Mouse (Mus musculus) kidney, postnatal 0 days (tissue): ENCODE measurements around the gene Amigo1. TPM values are rescaled to one million over a fixed set of nuclear protein-coding genes. Genes with fewer than 3 reads are reported as not detected.

Source experiments
- ATAC-seq: fragments of 200-750 bp; cut with Nextera tagmentation; replicated peaks from 2 replicates; pipeline ENCODE4 v1.8.0; 2017; ENCODE audit warnings: low read depth, moderate number of reproducible peaks, moderate TSS enrichment, moderate library complexity; ENCODE audit not compliant: low FRiP score
- DNase-seq: peaks from one replicate; pipeline ENCODE4 v3.0.0-alpha.2; 2016; ENCODE audit warnings: low spot score
- H3K27ac ChIP-seq: fragments of 300-500 bp; sonication (generic); 2 replicates; pipeline ENCODE4 v1.5.1; 2014; ENCODE audit warnings: mild to moderate bottlenecking
- H3K27me3 ChIP-seq: fragments of 300-500 bp; sonication (generic); 2 replicates; pipeline ENCODE4 v1.6.1; 2014; ENCODE audit warnings: low read length, mixed read lengths; ENCODE audit not compliant: insufficient read depth
- H3K36me3 ChIP-seq: fragments of 300-500 bp; sonication (generic); 2 replicates; pipeline ENCODE4 v1.6.1; 2014; ENCODE audit warnings: low read length, mixed read lengths; ENCODE audit not compliant: insufficient read depth
- H3K4me1 ChIP-seq: fragments of 300-500 bp; sonication (generic); replicated peaks from 2 replicates; pipeline ENCODE4 v1.6.1; 2014; ENCODE audit warnings: antibody characterized with exemption, low read length, mixed read lengths; ENCODE audit not compliant: insufficient read depth
- H3K4me2 ChIP-seq: fragments of 300-500 bp; sonication (generic); 2 replicates; pipeline ENCODE4 v1.6.1; 2014; ENCODE audit warnings: mild to moderate bottlenecking, low read length, moderate library complexity, mixed read lengths
- H3K4me3 ChIP-seq: fragments of 300-500 bp; sonication (generic); replicated peaks from 2 replicates; pipeline ENCODE4 v1.5.1; 2014; ENCODE audit warnings: low read depth, low read length
- H3K9ac ChIP-seq: fragments of 300-500 bp; sonication (generic); 2 replicates; pipeline ENCODE4 v1.6.1; 2014; ENCODE audit warnings: low read depth, low read length
- H3K9me3 ChIP-seq: fragments of 300-500 bp; sonication (generic); replicated peaks from 2 replicates; pipeline ENCODE4 v1.6.1; 2016; ENCODE audit warnings: low read length, inconsistent platforms, mixed read lengths
- CTCF ChIP-seq: IDR thresholded peaks from 2 replicates; pipeline ENCODE4 v1.5.1; 2016; ENCODE audit warnings: antibody characterized with exemption, low read depth, mild to moderate bottlenecking, moderate library complexity
- whole genome bisulfite sequencing: fragments of 180-500 bp; shearing (Covaris S2); extraction: QIAGEN DNeasy Blood & Tissue Kit; methylation state at CpG from one replicate; pipeline ENCODE4 v1.1.7; 2014; 5-methylcytosine and 5-hydroxymethylcytosine counted together
- polyA plus RNA-seq: library from polyadenylated mRNA; unstranded; fragments of >200 nt; fragmentation: Nextera tagmentation; extraction: Ambion mirVana; gene quantifications from 2 replicates; pipeline ENCODE4 v1.2.1, GENCODE M21; 2015

Gene Amigo1
- polyA plus RNA-seq, 1 experiment from 2014 or later = 4.2 TPM

GRCm38 (mm10) chr3:108199231-108199630, 13.1 kb downstream of the Amigo1 start:
- 91% methylated on average over 6 of the region's 6 CpGs for WGBS
- peaks cover 7% of the 10 kb centered on the region; the same call in 1 of the 2 replicates for H3K36me3 ChIP-seq
- no peak overlapping the region; the same call in 1 of the 2 replicates for H3K27ac ChIP-seq
- H3K4me1 ChIP-seq = peaks cover 23% of the 10 kb centered on the region
- ATAC-seq (no peak), DNase-seq (no peak)
- no peak for TF ChIP-seq CTCF
- H3K9ac ChIP-seq = no peak overlapping the region
- H3K27me3 ChIP-seq = no peaks in the 10 kb centered on the region
- H3K4me3 ChIP-seq = no peak overlapping the region
- no peak overlapping the region for H3K4me2 ChIP-seq
- no peaks in the 10 kb centered on the region for H3K9me3 ChIP-seq

DNA sequence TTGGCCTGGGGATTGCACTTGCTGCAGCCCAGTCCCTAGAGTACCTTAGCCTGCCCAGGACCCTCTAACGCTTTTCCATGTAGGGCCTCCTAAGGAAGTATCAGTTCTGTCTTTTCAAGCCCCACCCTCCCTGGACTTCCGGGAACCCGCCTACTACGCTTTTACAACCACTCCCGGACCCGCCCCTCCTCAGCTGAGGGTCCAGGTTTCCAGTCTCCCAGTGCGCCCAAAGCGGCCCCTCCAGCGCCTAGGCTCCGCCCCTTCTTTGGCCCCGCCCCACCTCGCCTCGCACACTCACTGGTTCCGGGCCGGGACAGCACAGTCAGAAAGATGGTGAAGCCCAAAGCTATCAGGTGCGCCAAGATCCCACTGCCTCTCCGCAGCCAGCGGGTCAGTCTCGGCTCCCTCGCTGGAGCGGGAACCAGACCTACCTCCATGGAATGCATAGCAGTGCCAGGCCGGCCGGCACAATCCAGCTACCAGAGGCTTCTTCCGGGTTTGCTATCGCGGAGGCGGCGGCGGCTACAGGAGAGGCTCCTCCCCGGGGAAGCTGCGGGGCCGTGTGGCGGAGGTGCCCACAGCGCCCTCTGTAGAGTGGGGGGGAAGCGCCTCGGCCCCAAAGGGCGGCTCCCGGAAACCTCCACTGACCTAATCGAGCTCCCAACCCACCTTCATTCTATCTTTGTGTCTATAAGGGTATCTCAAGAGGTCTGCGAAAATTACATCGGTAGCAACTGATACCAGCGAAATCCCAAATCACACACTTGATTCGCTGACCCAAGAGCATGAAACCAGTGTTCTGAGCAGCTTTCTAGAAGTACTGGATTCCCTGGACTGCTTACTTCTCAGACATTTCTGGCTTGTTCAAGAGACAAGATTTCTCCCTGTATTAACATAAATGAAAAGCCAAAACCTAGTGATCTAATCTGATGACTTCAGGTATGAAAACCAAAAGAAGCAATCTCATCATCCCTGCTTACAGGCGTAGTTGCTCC, 14.5 kb downstream of the Amigo1 start, which contains the start of gene Cyb561d1:
Gene Cyb561d1, minus strand, starts transcription at position 884 of the 995 bp plus-strand sequence.
- ATAC-seq = peak; percentile 87
- no peaks in the 10 kb centered on the region for H3K27me3 ChIP-seq
- peak within 1 kb of the TSS; percentile 54 for H3K4me2 ChIP-seq
- TF ChIP-seq CTCF = peak; percentile 69
- H3K36me3 ChIP-seq = peaks cover 17% of the 10 kb centered on the region
- no peaks in the 10 kb centered on the region for H3K9me3 ChIP-seq
- H3K4me3 ChIP-seq = peak within 1 kb of the TSS; percentile 56
- H3K4me1 ChIP-seq = peaks cover 18% of the 10 kb centered on the region
- H3K27ac ChIP-seq = peak within 1 kb of the TSS; percentile 75
- peak; percentile 96 for DNase-seq
- peak within 1 kb of the TSS; percentile 53 for H3K9ac ChIP-seq
- WGBS = 2% methylated on average over 44 of the region's 44 CpGs

DNA sequence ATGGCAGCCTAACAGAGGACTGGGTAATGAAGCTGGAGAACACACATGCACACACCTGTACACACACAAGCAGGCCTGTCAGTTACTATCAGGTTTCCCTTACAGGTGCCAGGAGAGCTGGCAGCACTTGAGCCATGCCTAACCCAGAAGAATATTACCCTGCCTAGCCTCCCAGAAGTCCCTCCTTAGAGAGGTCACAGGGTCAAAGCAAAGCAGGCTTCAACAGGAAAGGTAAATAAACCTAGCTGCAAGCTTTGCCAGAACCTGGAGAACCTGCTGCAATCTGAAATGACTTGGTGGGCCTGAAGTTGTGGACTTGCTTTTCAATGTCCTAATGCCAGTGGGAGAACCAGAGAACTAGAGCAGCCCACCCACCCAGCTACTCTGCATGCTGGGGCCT, 16.4 kb downstream of the Amigo1 start:
- Histone ChIP-seq H3K9ac (no peak overlapping the region), H3K27ac (no peak overlapping the region), H3K4me3 (no peak overlapping the region), H3K4me1 (peaks cover 3% of the 10 kb centered on the region), H3K27me3 (no peaks in the 10 kb centered on the region), H3K36me3 (peaks cover 18% of the 10 kb centered on the region), H3K9me3 (no peaks in the 10 kb centered on the region), H3K4me2 (no peak overlapping the region)
- ATAC-seq = no peak
- DNase-seq = no peak
- no peak for TF ChIP-seq CTCF

GRCm38 (mm10) chr3:108203212-108203611, 17.1 kb downstream of the Amigo1 start:
- DNase-seq = no peak
- Histone ChIP-seq H3K27ac (no peak overlapping the region), H3K9me3 (no peaks in the 10 kb centered on the region), H3K4me3 (no peak overlapping the region), H3K36me3 (peaks cover 18% of the 10 kb centered on the region), H3K4me2 (no peak overlapping the region), H3K9ac (no peak overlapping the region), H3K27me3 (no peaks in the 10 kb centered on the region), H3K4me1 (peaks cover 3% of the 10 kb centered on the region)
- WGBS = 92% methylated on average over 13 of the region's 13 CpGs
- TF ChIP-seq CTCF = no peak
- ATAC-seq = no peak

DNA sequence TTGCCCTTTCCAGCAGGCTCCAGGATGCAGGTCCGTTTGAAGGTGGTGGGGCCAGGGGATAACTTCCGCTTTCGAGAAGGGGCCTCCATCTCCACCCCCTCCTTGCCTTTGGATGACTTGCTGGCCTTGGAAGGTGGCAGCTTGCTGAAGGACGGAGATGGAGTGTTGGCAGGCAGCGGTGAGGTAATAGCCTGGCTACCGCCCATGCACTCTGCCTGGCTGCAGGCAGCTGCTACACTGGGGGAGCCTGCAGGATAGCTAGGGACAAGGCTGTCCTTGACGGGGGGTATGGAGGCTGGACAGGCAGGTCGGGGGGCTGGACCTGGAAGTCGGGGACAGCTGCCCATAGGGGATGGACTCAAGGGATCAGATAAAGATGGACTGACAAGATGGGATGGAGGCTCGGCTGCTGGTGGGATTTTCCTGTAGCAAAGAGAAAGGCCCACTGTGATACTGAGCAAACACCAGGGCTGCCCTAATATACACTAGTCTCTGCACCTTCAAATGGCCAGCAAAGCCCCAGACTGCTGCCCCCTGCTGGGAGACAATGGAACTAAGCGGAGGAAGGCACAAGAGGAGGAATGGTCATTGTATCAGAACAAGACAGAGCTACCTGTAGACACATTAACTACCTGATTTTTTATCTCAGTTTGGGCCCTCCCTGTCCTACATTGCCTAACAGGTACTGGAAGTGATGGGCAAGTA, 17.6 kb downstream of the Amigo1 start:
- Histone ChIP-seq H3K27ac (no peak overlapping the region), H3K27me3 (no peaks in the 10 kb centered on the region), H3K9me3 (no peaks in the 10 kb centered on the region), H3K36me3 (peaks cover 16% of the 10 kb centered on the region), H3K4me1 (peaks cover 3% of the 10 kb centered on the region), H3K4me3 (no peak overlapping the region), H3K9ac (no peak overlapping the region), H3K4me2 (no peak overlapping the region)
- WGBS = 85% methylated on average over 11 of the region's 11 CpGs
- peak; percentile 79 for DNase-seq
- TF ChIP-seq CTCF = peak; percentile 95
- peak; percentile 3; the same call in 1 of the 2 replicates for ATAC-seq

DNA sequence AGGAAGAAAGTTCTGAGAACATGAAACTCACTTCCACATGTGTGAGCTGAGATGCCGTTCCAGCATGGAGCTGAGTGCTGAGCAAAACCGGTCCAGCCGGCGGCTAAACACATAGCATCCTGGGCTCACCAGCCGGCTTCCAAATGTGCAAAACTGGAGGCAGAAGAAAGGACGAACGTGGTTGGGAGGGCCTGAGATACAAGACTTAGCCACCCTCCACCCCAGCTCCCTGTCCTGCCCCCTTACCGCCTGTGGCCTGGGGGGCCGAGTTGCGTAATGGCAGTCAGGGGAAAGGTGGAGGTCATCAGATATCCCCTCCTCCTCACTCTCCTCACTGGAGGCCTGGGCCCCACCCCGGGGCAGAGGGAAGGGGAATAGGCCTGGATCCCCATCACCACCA, 18.3 kb downstream of the Amigo1 start:
- TF ChIP-seq CTCF = no peak
- peaks cover 10% of the 10 kb centered on the region for H3K4me1 ChIP-seq
- no peak for DNase-seq
- no peak overlapping the region for H3K9ac ChIP-seq
- H3K27me3 ChIP-seq = no peaks in the 10 kb centered on the region
- no peak overlapping the region for H3K27ac ChIP-seq
- WGBS = 81% methylated on average over 11 of the region's 11 CpGs
- no peak overlapping the region for H3K4me2 ChIP-seq
- no peak overlapping the region for H3K4me3 ChIP-seq
- H3K9me3 ChIP-seq = no peaks in the 10 kb centered on the region
- no peak for ATAC-seq
- H3K36me3 ChIP-seq = peaks cover 16% of the 10 kb centered on the region
